Mouse (Mus musculus) embryonic facial prominence, embryonic 13.5 days (tissue): ENCODE measurements around the gene Snx29. TPM values are rescaled to one million over a fixed set of nuclear protein-coding genes. Genes with fewer than 3 reads are reported as not detected.

ENCODE experiments used
- ATAC-seq: fragments of 200-750 bp; cut with Nextera tagmentation; 2 replicates; pipeline ENCODE4 v1.8.0; 2017; ENCODE audit warnings: low read depth; ENCODE audit not compliant: insufficient number of reproducible peaks, insufficient read depth, low FRiP score, low TSS enrichment
- H3K27ac ChIP-seq: fragments of 300-500 bp; sonication (generic); 2 replicates; pipeline ENCODE4 v1.5.1; 2015; ENCODE audit warnings: moderate library complexity, mild to moderate bottlenecking, inconsistent platforms
- H3K27me3 ChIP-seq: fragments of 300-500 bp; sonication (generic); 2 replicates; pipeline ENCODE4 v1.6.1; 2015; ENCODE audit warnings: mild to moderate bottlenecking, inconsistent platforms
- H3K36me3 ChIP-seq: fragments of 300-500 bp; sonication (generic); 2 replicates; pipeline ENCODE4 v1.6.1; 2015; ENCODE audit warnings: mild to moderate bottlenecking, inconsistent platforms
- H3K4me1 ChIP-seq: fragments of 300-500 bp; sonication (generic); 2 replicates; pipeline ENCODE4 v1.6.1; 2015; ENCODE audit warnings: inconsistent platforms
- H3K4me2 ChIP-seq: fragments of 300-500 bp; sonication (generic); 2 replicates; pipeline ENCODE4 v1.6.1; 2015; ENCODE audit warnings: moderate library complexity, mild to moderate bottlenecking, inconsistent platforms
- H3K4me3 ChIP-seq: fragments of 300-500 bp; sonication (generic); 2 replicates; pipeline ENCODE4 v1.5.1; 2015; ENCODE audit warnings: mild to moderate bottlenecking, inconsistent platforms
- H3K9ac ChIP-seq: fragments of 300-500 bp; sonication (generic); 2 replicates; pipeline ENCODE4 v1.6.1; 2015; ENCODE audit warnings: mild to moderate bottlenecking, inconsistent platforms
- H3K9me3 ChIP-seq: fragments of 300-500 bp; sonication (generic); 2 replicates; pipeline ENCODE4 v1.6.1; 2016; ENCODE audit warnings: inconsistent platforms
- WGBS: fragments of 180-500 bp; shearing (Covaris S2); methylation state at CpG from one replicate; pipeline ENCODE4 v1.1.7; 2015; ENCODE audit warnings: mixed read lengths; 5-methylcytosine and 5-hydroxymethylcytosine counted together
- polyA plus RNA-seq: library from polyadenylated mRNA; unstranded; fragments of >200 nt; fragmentation: Nextera tagmentation; extraction: Ambion mirVana; gene quantifications from 2 replicates; pipeline ENCODE4 v1.2.1, GENCODE M21; 2015

Gene Snx29
- polyA plus RNA-seq, 1 experiment from 2014 or later, result 18.1 TPM

DNA sequence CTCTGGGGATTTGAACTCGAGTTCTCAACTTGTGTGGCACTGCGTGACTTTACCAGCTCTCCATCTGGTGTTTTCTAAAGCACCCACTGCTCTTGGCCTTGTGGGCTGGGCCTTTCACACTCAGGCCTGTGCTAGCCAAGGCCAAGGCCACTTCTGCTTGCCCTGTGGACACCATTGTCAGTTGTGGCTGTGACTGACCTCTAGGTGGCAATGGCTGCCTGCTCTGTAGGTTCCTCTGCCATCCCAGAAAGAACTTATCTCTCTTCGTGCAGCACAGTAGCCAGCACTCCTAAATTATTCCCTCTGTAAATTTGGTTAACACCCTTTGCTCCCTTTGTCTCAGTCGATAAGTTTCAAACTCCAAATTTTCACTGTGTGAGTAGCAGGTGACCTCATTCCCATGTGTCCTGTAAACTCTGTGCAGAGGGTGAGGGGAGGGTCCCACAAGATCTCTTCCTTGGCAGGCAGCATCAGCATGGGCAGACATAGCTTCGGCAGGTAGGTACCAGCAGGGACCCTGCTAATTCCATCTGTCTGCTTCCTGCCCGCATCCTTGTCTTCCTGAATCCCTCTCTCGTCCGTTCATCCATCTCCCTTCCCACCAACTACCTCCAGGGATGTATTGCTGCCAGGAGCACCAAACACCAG lies 375.1 kb downstream of the Snx29 start:
- Histone ChIP-seq H3K4me1 (0 out of 2 replicates have a peak, but pooled peaks cover 5% of the 10 kb centered on the region), H3K27me3 (no peaks in the 10 kb centered on the region), H3K27ac (no peak overlapping the region), H3K4me2 (no peak overlapping the region), H3K9ac (no peak overlapping the region), H3K36me3 (no peaks in the 10 kb centered on the region), H3K9me3 (no peaks in the 10 kb centered on the region), H3K4me3 (no peak overlapping the region)
- WGBS, result 67% methylated on average over 8 of the region's 8 CpGs
- no peak for ATAC-seq

DNA sequence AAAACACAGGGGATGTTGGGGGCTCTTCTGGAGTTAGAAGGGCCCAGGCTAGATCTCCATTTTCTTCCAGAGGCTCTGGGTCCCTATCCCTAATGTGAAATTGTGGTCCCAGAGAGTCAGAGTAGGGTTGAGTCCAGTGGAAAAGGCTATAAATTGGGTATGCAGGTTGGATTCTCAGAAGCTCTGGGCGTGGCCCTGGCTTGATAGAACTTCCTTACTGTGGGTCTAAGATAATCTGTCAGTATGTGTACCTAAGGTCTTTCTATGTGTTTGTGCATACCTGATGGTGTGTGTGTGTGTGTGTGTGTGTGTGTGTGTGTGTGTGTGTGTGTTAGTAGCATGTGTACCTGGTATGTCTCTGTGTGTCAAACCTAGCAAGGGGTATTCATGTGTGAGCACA lies 378.9 kb downstream of the Snx29 start:
- 89% methylated on average over 1 of the region's 1 CpGs for WGBS
- no peak overlapping the region for H3K4me3 ChIP-seq
- H3K9ac ChIP-seq, result no peak overlapping the region
- H3K9me3 ChIP-seq, result no peaks in the 10 kb centered on the region
- ATAC-seq, result no peak
- no peak overlapping the region for H3K4me2 ChIP-seq
- no peaks in the 10 kb centered on the region for H3K36me3 ChIP-seq
- H3K4me1 ChIP-seq, result no peaks in the 10 kb centered on the region
- H3K27ac ChIP-seq, result no peak overlapping the region
- H3K27me3 ChIP-seq, result no peaks in the 10 kb centered on the region

DNA sequence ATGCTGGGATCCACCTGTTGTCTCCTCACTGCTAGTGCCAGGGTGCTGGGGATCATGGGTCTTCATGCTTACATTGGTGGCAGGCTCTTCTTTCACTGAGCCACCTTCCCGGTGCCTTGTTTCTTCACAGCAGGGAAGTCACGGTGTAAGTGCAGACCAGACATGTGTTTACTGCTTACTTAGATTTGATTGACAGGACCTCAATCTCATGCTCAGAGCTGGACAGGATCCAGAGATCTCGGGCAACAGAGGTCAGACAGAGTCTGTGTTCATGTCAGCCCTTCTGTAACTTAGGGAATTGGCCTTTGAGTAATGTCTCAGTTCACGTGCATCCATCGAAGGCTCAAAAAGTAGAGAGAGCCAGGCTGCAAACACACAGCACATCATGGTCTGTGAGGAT lies 381.4 kb downstream of the Snx29 start:
- no peaks in the 10 kb centered on the region for H3K9me3 ChIP-seq
- no peak overlapping the region for H3K27ac ChIP-seq
- no peaks in the 10 kb centered on the region for H3K36me3 ChIP-seq
- no peak for ATAC-seq
- H3K4me1 ChIP-seq, result no peaks in the 10 kb centered on the region
- no peak overlapping the region for H3K4me2 ChIP-seq
- H3K4me3 ChIP-seq, result no peak overlapping the region
- WGBS, result 58% methylated on average over 5 of the region's 5 CpGs
- H3K27me3 ChIP-seq, result no peaks in the 10 kb centered on the region
- no peak overlapping the region for H3K9ac ChIP-seq

DNA sequence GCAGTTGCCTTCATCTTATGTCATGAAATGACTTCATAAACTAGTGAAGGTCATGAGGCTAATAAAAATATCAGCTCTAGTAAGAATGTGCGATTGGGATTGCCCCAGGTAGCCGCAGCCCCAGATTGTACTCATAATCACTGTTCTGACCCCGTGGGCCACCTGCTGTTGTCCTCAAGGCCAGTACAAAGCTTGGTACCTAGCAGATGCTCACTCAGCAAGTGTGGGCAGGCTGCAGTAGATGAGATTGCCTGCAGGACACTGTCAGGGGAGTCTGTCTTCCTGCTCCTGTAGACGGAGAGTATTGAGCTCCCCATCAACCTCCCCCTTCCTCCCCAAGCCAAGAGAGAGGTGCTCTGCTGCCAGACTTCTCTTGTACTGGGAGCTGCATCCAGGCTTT lies 382.7 kb downstream of the Snx29 start:
- 77% methylated on average over 4 of the region's 4 CpGs for WGBS
- no peaks in the 10 kb centered on the region for H3K36me3 ChIP-seq
- no peaks in the 10 kb centered on the region for H3K27me3 ChIP-seq
- no peak for ATAC-seq
- H3K4me2 ChIP-seq, result no peak overlapping the region
- no peak overlapping the region for H3K9ac ChIP-seq
- H3K27ac ChIP-seq, result no peak overlapping the region
- H3K9me3 ChIP-seq, result no peaks in the 10 kb centered on the region
- peaks cover 10% of the 10 kb centered on the region; the same call in 1 of the 2 replicates for H3K4me1 ChIP-seq
- no peak overlapping the region for H3K4me3 ChIP-seq

DNA sequence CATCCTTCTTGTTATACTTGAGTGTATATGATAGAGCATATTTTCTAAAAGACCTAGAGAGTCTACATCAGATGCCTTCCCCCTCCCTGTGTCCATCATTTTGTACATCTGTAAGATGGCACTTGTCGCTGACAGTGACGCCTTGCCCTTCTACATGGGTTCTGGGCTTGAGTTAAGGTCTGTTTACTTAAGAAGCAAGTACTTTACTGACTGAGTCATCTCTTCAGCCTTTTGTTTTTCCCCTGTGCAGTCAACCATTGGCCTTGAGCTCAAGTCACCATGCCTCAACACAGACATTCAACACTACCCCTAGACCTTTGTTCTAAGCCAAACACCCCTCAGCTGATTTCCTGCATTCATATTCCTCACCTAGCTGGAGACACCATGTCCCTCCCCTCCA lies 385.4 kb downstream of the Snx29 start:
- no peaks in the 10 kb centered on the region for H3K27me3 ChIP-seq
- H3K27ac ChIP-seq, result no peak overlapping the region
- whole genome bisulfite sequencing, result 86% methylated on average over 2 of the region's 2 CpGs
- peaks cover 11% of the 10 kb centered on the region; the same call in 1 of the 2 replicates for H3K4me1 ChIP-seq
- H3K9me3 ChIP-seq, result no peaks in the 10 kb centered on the region
- H3K4me3 ChIP-seq, result no peak overlapping the region
- H3K4me2 ChIP-seq, result no peak overlapping the region
- no peaks in the 10 kb centered on the region for H3K36me3 ChIP-seq
- no peak overlapping the region for H3K9ac ChIP-seq
- ATAC-seq, result no peak

DNA sequence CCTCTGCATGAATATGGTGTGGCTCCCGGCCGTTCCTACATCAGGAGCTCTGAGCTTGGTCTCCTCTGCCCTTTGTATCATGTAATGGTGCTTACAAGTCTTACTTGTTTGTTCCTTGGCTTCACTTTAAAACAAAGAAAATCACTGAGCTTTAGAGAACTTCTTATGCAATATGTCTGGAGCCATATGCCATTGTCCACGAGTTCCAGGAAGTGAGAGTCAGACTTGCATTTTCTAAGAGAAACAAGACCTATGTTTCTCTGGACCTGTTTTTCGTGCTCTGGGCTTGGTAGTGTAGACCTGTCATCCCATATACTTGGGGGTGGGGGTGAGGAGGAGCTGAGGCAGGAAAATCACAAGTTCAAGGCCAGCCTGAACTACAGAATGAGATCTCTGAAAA lies 386.7 kb downstream of the Snx29 start:
- Histone ChIP-seq H3K27me3 (no peaks in the 10 kb centered on the region), H3K9me3 (no peaks in the 10 kb centered on the region), H3K4me2 (no peak overlapping the region), H3K4me3 (no peak overlapping the region), H3K9ac (no peak overlapping the region), H3K36me3 (no peaks in the 10 kb centered on the region), H3K4me1 (peaks cover 11% of the 10 kb centered on the region), H3K27ac (no peak overlapping the region)
- 77% methylated on average over 4 of the region's 4 CpGs for WGBS
- ATAC-seq, result no peak

DNA sequence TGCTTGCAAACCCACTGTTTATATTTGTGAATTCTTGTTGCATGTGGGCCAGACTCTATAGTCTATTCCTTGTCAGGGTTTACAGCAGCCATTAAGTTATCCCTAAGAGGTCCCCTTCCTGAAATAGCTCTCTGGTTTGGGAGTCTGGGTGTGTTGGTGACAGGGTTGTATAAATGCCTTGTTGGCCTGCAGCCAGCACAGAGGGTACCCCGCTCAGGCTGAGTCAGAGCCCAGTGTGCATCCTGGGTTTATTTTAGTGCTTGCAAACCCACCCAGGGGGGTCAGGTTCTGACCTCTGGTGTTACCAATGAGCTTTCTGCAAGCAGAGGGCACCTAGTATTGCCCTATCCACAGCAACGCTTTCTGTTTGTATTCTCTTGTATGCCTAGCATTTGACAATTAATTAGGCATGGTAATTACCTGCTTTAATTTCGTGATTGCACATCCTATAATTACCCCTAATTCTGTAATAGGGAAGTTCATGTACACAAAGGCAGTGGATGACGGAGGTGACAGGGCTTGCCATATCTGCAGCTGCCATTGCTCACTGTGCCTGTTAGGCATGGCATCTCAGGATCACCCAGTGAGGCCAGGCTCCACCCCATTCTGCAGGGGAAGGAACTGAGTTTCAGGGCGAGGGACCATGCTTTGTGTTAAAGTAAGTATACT lies 387.4 kb downstream of the Snx29 start:
- no peaks in the 10 kb centered on the region for H3K27me3 ChIP-seq
- H3K9ac ChIP-seq, result no peak overlapping the region
- H3K27ac ChIP-seq, result no peak overlapping the region
- H3K9me3 ChIP-seq, result no peaks in the 10 kb centered on the region
- ATAC-seq, result no peak
- H3K4me3 ChIP-seq, result no peak overlapping the region
- H3K36me3 ChIP-seq, result no peaks in the 10 kb centered on the region
- H3K4me2 ChIP-seq, result no peak overlapping the region
- peaks cover 11% of the 10 kb centered on the region for H3K4me1 ChIP-seq
- 46% methylated on average over 5 of the region's 5 CpGs for WGBS

DNA sequence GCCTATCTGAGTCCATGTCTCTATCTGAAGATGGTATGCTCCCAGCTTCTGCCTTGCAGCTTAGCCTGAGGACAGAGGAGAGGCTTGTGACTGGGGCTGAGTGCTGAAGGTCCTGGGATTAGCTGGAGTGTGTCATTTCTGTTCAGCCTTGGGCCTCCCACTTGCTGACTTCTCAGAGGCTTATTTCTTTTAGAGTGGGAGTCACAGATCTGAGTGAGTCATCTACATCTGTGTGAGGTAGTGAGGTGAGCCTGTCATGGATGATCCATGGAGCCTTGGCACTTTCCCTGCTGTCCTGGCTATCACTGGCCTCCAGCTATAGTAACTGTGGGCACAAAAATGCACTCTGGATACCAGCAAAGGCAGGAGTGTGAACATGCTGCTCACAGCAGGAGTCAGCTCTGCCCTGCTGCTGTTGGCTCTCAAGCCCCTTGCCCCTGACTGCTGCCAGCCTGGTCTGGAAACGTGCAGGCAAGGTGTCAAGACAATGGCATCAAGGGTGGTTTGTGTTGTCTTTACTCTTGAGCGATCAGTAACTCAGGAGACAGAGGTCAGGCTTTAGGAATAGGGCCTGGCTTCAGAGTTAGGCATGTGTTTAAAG lies 390.7 kb downstream of the Snx29 start:
- WGBS, result 65% methylated on average over 2 of the region's 2 CpGs
- ATAC-seq, result no peak

DNA sequence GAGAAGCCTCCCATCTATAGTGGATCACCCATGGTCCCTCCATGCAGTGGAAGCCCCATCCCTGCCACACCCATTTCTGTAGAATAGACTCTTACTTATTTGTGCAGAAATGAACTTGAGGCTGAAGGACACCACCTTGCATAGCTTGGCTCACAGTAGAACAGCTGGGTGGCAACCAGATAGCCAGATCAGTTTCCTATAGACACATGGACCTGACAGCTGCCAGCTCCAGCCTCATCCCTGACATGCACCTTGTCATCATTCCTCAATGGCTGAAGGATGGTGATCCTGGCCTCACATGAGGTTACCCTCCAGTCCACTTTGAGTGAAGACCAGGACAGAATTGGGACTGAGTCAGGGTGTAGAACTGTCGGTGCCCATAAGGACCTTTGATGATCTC lies 394.2 kb downstream of the Snx29 start:
- Histone ChIP-seq H3K9me3 (no peaks in the 10 kb centered on the region), H3K4me2 (no peak overlapping the region), H3K9ac (no peak overlapping the region), H3K4me3 (no peak overlapping the region), H3K36me3 (peaks cover 4% of the 10 kb centered on the region), H3K4me1 (no peaks in the 10 kb centered on the region; the same call in 1 of the 2 replicates), H3K27me3 (no peaks in the 10 kb centered on the region), H3K27ac (no peak overlapping the region)
- 91% methylated on average over 1 of the region's 1 CpGs for WGBS
- ATAC-seq, result no peak

More for the DNA sequence above, 390.7 kb downstream of the Snx29 start:
- H3K36me3 ChIP-seq, result no peaks in the 10 kb centered on the region; the same call in 1 of the 2 replicates
- no peak overlapping the region for H3K4me2 ChIP-seq
- H3K27ac ChIP-seq, result no peak overlapping the region
- H3K27me3 ChIP-seq, result no peaks in the 10 kb centered on the region
- H3K9ac ChIP-seq, result no peak overlapping the region
- peaks cover 11% of the 10 kb centered on the region for H3K4me1 ChIP-seq
- H3K9me3 ChIP-seq, result no peaks in the 10 kb centered on the region
- H3K4me3 ChIP-seq, result no peak overlapping the region

DNA sequence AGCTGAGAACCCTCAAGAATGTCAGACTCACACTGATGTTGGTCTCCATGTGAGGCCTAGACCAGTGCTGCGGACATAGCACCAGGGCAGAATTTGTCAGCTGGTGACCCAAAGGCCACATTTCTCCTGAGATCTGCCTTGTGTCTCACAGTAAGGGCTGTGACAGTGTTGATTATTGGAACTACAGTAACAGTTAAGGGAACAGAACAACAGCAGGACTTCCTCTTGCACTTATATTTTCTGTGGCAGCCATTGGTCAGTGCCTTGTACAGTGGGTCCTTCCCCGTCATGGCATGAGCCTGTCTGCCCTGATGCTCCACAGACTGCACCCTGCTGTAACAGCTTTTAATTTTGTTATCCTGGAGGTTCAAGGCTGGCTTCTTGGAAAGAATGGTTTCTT lies 403.2 kb downstream of the Snx29 start:
- Histone ChIP-seq H3K36me3 (no peaks in the 10 kb centered on the region), H3K4me2 (no peak overlapping the region), H3K9ac (no peak overlapping the region), H3K4me1 (0 out of 2 replicates have a peak, but pooled peaks cover 3% of the 10 kb centered on the region), H3K27me3 (no peaks in the 10 kb centered on the region), H3K27ac (no peak overlapping the region), H3K4me3 (no peak overlapping the region), H3K9me3 (no peaks in the 10 kb centered on the region)
- 71% methylated on average over 2 of the region's 2 CpGs for WGBS
- ATAC-seq, result no peak

DNA sequence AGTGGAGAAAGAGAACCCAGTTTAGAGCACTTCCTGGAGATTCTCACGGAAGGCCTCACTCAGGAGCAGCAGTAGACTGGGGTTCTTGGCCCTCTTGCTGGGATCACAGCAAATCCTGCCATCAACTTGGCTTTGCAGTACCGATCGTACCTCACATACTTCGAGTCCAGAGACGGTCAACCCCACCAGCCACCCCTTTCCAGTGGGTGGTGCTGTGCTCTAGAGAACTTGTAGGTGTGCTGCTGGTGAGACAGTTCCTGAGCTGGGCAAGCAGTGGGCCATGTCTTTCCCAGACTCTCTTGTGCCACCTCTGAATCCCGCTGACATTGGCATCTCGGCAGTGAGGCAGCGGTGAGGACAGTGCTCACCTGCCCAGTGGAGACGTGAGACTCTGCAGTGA lies 404.6 kb downstream of the Snx29 start:
- Histone ChIP-seq H3K9me3 (no peaks in the 10 kb centered on the region), H3K4me3 (no peak overlapping the region), H3K4me1 (0 out of 2 replicates have a peak, but pooled peaks cover 3% of the 10 kb centered on the region), H3K9ac (no peak overlapping the region), H3K27ac (no peak overlapping the region), H3K36me3 (no peaks in the 10 kb centered on the region), H3K4me2 (no peak overlapping the region), H3K27me3 (no peaks in the 10 kb centered on the region)
- 89% methylated on average over 9 of the region's 9 CpGs for WGBS
- no peak for ATAC-seq

DNA sequence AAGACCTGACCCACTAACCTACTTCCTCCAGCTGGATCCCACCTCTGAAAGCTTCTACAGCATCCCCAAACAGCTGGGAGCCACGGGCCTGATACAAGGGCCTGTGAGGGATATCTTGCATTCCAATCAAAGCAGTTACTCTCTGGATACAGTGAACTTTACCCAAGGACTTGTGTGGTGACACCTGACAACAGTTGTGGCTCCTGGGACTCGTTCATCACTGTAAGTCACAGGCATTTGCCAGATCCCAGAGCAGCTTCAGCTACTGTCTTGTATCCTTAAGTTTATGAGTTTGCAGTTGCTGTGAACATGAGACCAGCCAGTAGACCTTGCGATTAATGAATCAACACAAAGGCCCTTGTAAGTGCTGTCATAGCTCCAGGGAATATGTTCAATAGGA lies 405.4 kb downstream of the Snx29 start:
- Histone ChIP-seq H3K9me3 (no peaks in the 10 kb centered on the region), H3K4me3 (no peak overlapping the region), H3K4me1 (0 out of 2 replicates have a peak, but pooled peaks cover 3% of the 10 kb centered on the region), H3K27me3 (no peaks in the 10 kb centered on the region), H3K9ac (no peak overlapping the region), H3K36me3 (no peaks in the 10 kb centered on the region), H3K4me2 (no peak overlapping the region), H3K27ac (no peak overlapping the region)
- WGBS, result 80% methylated on average over 3 of the region's 3 CpGs
- no peak for ATAC-seq
